Mouse (Mus musculus): ENCODE measurements around the gene Sema6d.

DNA sequence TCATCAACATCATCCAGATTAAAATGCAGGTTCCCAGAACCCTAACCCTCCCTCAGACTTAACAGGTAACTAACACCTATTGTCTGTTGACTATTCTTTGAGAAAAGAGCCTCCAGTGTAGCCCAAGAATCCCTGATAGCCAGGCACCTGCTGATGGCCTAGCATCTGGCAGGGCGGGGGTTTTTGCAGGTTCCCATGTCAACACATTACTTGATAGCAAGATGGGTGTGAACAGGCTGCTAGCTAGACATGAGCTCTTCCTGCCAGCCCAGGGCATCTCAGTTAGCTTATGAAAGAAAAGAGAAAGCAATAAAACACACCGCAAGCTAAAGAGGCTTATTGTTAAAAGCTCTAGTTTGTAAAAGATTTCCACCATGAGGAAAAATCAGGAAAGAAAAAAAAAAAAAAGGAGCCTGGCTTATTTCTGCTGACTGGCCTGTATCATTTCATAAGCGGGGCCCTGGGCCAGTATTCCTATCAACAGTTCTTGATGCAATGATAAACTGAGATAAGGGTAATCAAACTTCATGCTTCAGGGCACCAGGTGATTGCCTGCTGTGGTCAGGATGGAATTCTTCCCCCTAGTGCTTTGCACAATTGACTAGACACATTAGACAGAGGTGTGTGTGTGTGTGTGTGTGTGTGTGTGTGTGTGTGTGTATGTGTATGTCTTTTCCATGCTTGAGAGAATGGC, 528.9 kb downstream of the Sema6d start:
- no peak for TF ChIP-seq CTCF (IDR thresholded peaks at IDR 0.05; ENCODE audit: low read depth, low read length)
- TF ChIP-seq GATA1 (IDR thresholded peaks at IDR 0.05; ENCODE audit: borderline replicate concordance, low read length) = no peak
- no peak for TF ChIP-seq POLR2AphosphoS5 (IDR thresholded peaks at IDR 0.05; ENCODE audit: insufficient replicate concordance, low read depth, low read length)
- no peak for TF ChIP-seq GATA2 (IDR thresholded peaks at IDR 0.05; ENCODE audit: borderline replicate concordance, low read depth, low read length)
